In the genomic region with DNA sequence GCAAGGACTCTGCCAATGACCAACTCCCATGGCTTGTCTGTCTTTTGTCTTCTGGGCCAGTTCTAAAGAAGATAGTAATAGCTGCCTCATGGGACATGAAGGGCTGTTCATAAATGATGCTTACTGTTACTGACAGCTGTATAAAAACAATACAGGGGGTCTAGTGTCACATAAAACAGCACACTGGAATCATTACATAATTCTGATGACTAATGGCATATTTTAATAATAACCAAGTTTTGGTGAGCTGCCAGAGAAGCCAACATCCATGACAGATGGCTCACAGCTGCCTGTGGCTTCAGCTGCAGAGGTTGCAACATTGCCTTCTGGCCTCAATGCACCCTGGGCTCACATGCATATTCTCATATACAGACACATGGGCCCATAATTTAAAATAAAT, we compare ENCODE assay signal across 9 mouse cellular contexts. TPM values are rescaled to one million over a fixed set of nuclear protein-coding genes. Genes with fewer than 3 reads are reported as not detected.
DNase-seq lines count a peak whose midpoint lies in the region; ATAC-seq and TF ChIP-seq lines count a peak whose summit lies in the region.
"Had no signal": no experiment of that assay in that cellular context is flagged by ENCODE, and none has a peak within 500 bp of the region (broad histone marks: within the 10 kb centered on the region; RNA-seq: fewer than 3 reads in every experiment).

No protein-coding gene starts in this region.

- H3K9ac ChIP-seq in heart, adult 2 months (ENCODE audit: low read depth, low read length): no peak overlapping the region
- H3K9ac ChIP-seq in forebrain, embryonic 13.5 days: no peak overlapping the region

- TF ChIP-seq EP300 in heart, adult 2 months (IDR thresholded peaks at IDR 0.05; ENCODE audit: insufficient read depth, low read depth, low read length): peak; percentile 85; the same call in 1 of the 2 replicates

- peaks cover 14% of the 10 kb centered on the region for H3K4me1 ChIP-seq in heart, adult 2 months (ENCODE audit: control insufficient read depth, insufficient read depth, low read length)
- no peaks in the 10 kb centered on the region for H3K4me1 ChIP-seq in heart, embryonic 10.5 days
- peaks cover 10% of the 10 kb centered on the region for H3K4me1 ChIP-seq in forebrain, embryonic 13.5 days

- no peaks in the 10 kb centered on the region for H3K79me3 ChIP-seq in C2C12 (ENCODE audit: low read depth)

- H3ac ChIP-seq in C2C12 (ENCODE audit: control insufficient read depth, insufficient read length, low read depth): no peak overlapping the region

- no peaks in the 10 kb centered on the region for H3K9me3 ChIP-seq in heart, embryonic 10.5 days
- no peaks in the 10 kb centered on the region for H3K9me3 ChIP-seq in forebrain, embryonic 13.5 days (replicated peaks)

- TF ChIP-seq CTCF in heart, adult 2 months (IDR thresholded peaks at IDR 0.05): no peak
- TF ChIP-seq CTCF in C2C12 (IDR thresholded peaks at IDR 0.05; ENCODE audit: control insufficient read depth, insufficient read depth, insufficient read length): no peak
- no peak for TF ChIP-seq CTCF in gastrocnemius, adult 2 months (IDR thresholded peaks at IDR 0.05)

- TF ChIP-seq POLR2A in heart, adult 2 months (IDR thresholded peaks at IDR 0.05; ENCODE audit: insufficient read depth, low read depth, low read length): no peak

- H3K79me2 ChIP-seq in heart, adult 2 months (replicated peaks; ENCODE audit: control insufficient read depth, insufficient read depth, low read length): peaks cover 3% of the 10 kb centered on the region; the same call in 1 of the 2 replicates
- no peaks in the 10 kb centered on the region for H3K79me2 ChIP-seq in C2C12 (ENCODE audit: control insufficient read depth, insufficient read depth)

- peak; percentile 59 to 64 for DNase-seq in heart, adult 2 months
- DNase-seq in heart, embryonic 10.5 days (ENCODE audit: low spot score): no peak
- peak; percentile 61 for DNase-seq in gastrocnemius, adult 2 months
- peak; percentile 42 to 50 for DNase-seq in kidney, postnatal 36 days
- no peak for DNase-seq in left cerebral cortex, postnatal 36 days (ENCODE audit: low spot score in 2 of 2)

- no peak overlapping the region for H3K4me2 ChIP-seq in forebrain, embryonic 13.5 days

- H3K27ac ChIP-seq in heart, adult 2 months: no peak overlapping the region
- no peak overlapping the region for H3K27ac ChIP-seq in heart, embryonic 10.5 days
- peak overlapping the region; percentile 20; the same call in 1 of the 2 replicates for H3K27ac ChIP-seq in gastrocnemius, adult 2 months
- no peak overlapping the region for H3K27ac ChIP-seq in forebrain, embryonic 13.5 days

- H3K4me3 ChIP-seq in heart, adult 2 months: no peak overlapping the region
- no peak overlapping the region for H3K4me3 ChIP-seq in heart, embryonic 10.5 days
- no peak overlapping the region for H3K4me3 ChIP-seq in C2C12 (ENCODE audit: insufficient read depth, poor library complexity, severe bottlenecking)
- H3K4me3 ChIP-seq in gastrocnemius, adult 2 months: no peak overlapping the region
- H3K4me3 ChIP-seq in forebrain, embryonic 13.5 days: no peak overlapping the region

- H3K27me3 ChIP-seq in heart, adult 2 months (ENCODE audit: control insufficient read depth, insufficient read depth, low read length): no peaks in the 10 kb centered on the region
- no peaks in the 10 kb centered on the region for H3K27me3 ChIP-seq in heart, embryonic 10.5 days (ENCODE audit: insufficient read depth, poor library complexity, severe bottlenecking)
- H3K27me3 ChIP-seq in C2C12 (ENCODE audit: control insufficient read depth, insufficient read depth, insufficient read length): no peaks in the 10 kb centered on the region
- no peaks in the 10 kb centered on the region for H3K27me3 ChIP-seq in forebrain, embryonic 13.5 days

- no peak for ATAC-seq in erythroblast, adult 5-6 weeks (replicated peaks; ENCODE audit: low FRiP score, poor library complexity, severe bottlenecking)
- no peak for ATAC-seq in forebrain, embryonic 13.5 days
- ATAC-seq: CD4-positive, CD25-positive, alpha-beta regulatory T cell, adult 4 months had no signal

- intact Hi-C loops in heart, adult 2 months (cut with DNase I): no loop called here
- intact Hi-C loops in gastrocnemius, adult 2 months (cut with DNase I): no loop called here
- intact Hi-C loops in left cerebral cortex, postnatal 36 days (cut with DNase I): no loop called here

- peaks cover 4% of the 10 kb centered on the region; the same call in 1 of the 2 replicates for H3K36me3 ChIP-seq in heart, adult 2 months (ENCODE audit: control insufficient read depth, insufficient read depth, low read length)
- peaks cover 2% of the 10 kb centered on the region; the same call in 1 of the 2 replicates for H3K36me3 ChIP-seq in heart, embryonic 10.5 days
- no peaks in the 10 kb centered on the region for H3K36me3 ChIP-seq in C2C12 (ENCODE audit: control insufficient read depth, insufficient read depth)
- H3K36me3 ChIP-seq in forebrain, embryonic 13.5 days (ENCODE audit: poor library complexity, severe bottlenecking): peaks cover 4% of the 10 kb centered on the region; the same call in 1 of the 2 replicates

TF ChIP-seq in C2C12, 6 proteins besides CTCF, POLR2A, EP300 and RAD21:
- TF ChIP-seq MAX (IDR thresholded peaks at IDR 0.05): peak; percentile 81
- peak; percentile 98 for TF ChIP-seq CEBPB (IDR thresholded peaks at IDR 0.05; ENCODE audit: low read depth)
- no peak for TF ChIP-seq USF1 (IDR thresholded peaks at IDR 0.05; ENCODE audit: low read depth)
- no peak for TF ChIP-seq FOSL1 (IDR thresholded peaks at IDR 0.05; ENCODE audit: insufficient read depth, low read length, poor library complexity, severe bottlenecking)
- TF ChIP-seq MYOD1 (IDR thresholded peaks at IDR 0.05; ENCODE audit: control insufficient read depth, insufficient read length, low read depth): peak; percentile 96
- no peak for TF ChIP-seq MYOG (IDR thresholded peaks at IDR 0.05; ENCODE audit: control insufficient read depth, extremely low read depth, insufficient read length)

RNA-seq across cellular contexts. Expression of gene Fam13c, which starts 56.7 kb away (rescaled TPM):
- total RNA-seq in heart, adult 2 months (2021): 1 to 10 TPM; 5.2 to 5.5 TPM
- polyA plus RNA-seq in heart, adult 2 months (2012; rRNA removed): 2.8 TPM in 2 replicates
- polyA plus RNA-seq in heart, embryonic 10.5 days (2016; fragmentation: Nextera tagmentation; extraction: Ambion mirVana): 5.6 and 6.8 TPM in 2 replicates
- polyA plus RNA-seq in C2C12 (2012; fragmentation: generic; extraction: Trizol): 0.98 TPM
- 1 to 10 TPM; 5.2 to 7.0 TPM for total RNA-seq in gastrocnemius, adult 2 months (2021)
- not detected in 2 replicates for total RNA-seq in erythroblast, adult 5-6 weeks (2015; ENCODE audit: low replicate concordance)
- not detected in 2 replicates for total RNA-seq in erythroblast, adult 5-6 weeks (2017; ENCODE audit: low replicate concordance)
- 10 to 100 TPM; 52.7 to 59.2 TPM for total RNA-seq in left cerebral cortex, postnatal 36 days (2021)
- polyA plus RNA-seq in forebrain, embryonic 13.5 days (2015; fragmentation: Nextera tagmentation; extraction: Ambion mirVana): 20.2 and 21.1 TPM in 2 replicates
- polyA plus RNA-seq: CD4-positive, CD25-positive, alpha-beta regulatory T cell, adult 4 months had no signal

Comparison
In these comparisons a context has a peak if more than half of its experiments do, and no peak if none do; other contexts are left out.
1. DNase-seq: peak in heart, adult 2 months (2 of 2), gastrocnemius, adult 2 months (single experiment) and kidney, postnatal 36 days (2 of 2); none in heart, embryonic 10.5 days (single experiment) and left cerebral cortex, postnatal 36 days (0 of 2).
2. RNA of gene Fam13c, which starts 56.7 kb away (total RNA-seq): 52.7 to 59.2 TPM in left cerebral cortex, postnatal 36 days; 5.2 to 7.0 TPM in gastrocnemius, adult 2 months, 5.2 to 5.5 TPM in heart, adult 2 months and not detected in erythroblast, adult 5-6 weeks; every median in the first group is over 4 times any median in the second.